Mouse (Mus musculus) cerebellum, postnatal 10 days (tissue): Measurements from ENCODE around the gene Ankrd44.

Experiments
- DNase-seq, 2 experiments: peaks; one replicate each; pipeline ENCODE4 v3.0.0; 2021; ENCODE audit warnings: mixed read lengths in 2 of 2

Gene Ankrd44

GRCm38 (mm10) chr1:54695396-54695795 is 230.8 kb downstream of the Ankrd44 start:
- DNase-seq: no peak

GRCm38 (mm10) chr1:54691824-54692223 is 234.4 kb downstream of the Ankrd44 start:
- DNase-seq: no peak

- peak; percentile 62 to 69 for DNase-seq
These were observed 235.8 kb downstream of the Ankrd44 start for GRCm38 (mm10) chr1:54690291-54690965.

- no peak for DNase-seq
These were observed 237.7 kb downstream of the Ankrd44 start for GRCm38 (mm10) chr1:54688441-54688840.

- no peak for DNase-seq
These were observed 241.9 kb downstream of the Ankrd44 start for GRCm38 (mm10) chr1:54684316-54684715.

GRCm38 (mm10) chr1:54679556-54679955 is 246.6 kb downstream of the Ankrd44 start:
- no peak for DNase-seq

- DNase-seq: no peak
These were observed 248.2 kb downstream of the Ankrd44 start for GRCm38 (mm10) chr1:54678037-54678436.

- no peak for DNase-seq
These were observed 250.7 kb downstream of the Ankrd44 start for GRCm38 (mm10) chr1:54675478-54675877.

- no peak for DNase-seq
These were observed 258.2 kb downstream of the Ankrd44 start for GRCm38 (mm10) chr1:54667991-54668390.

- DNase-seq: peak; percentile 72 to 84
These were observed 260.4 kb downstream of the Ankrd44 start for GRCm38 (mm10) chr1:54665582-54666405.

GRCm38 (mm10) chr1:54665095-54665494 is 261.1 kb downstream of the Ankrd44 start:
- DNase-seq: peak; percentile 16 to 21

- DNase-seq: no peak
These were observed 265.5 kb downstream of the Ankrd44 start for GRCm38 (mm10) chr1:54660674-54661073.

- DNase-seq: no peak
These were observed 267.6 kb downstream of the Ankrd44 start for GRCm38 (mm10) chr1:54658558-54658957.

- DNase-seq: peak; percentile 66 to 72
These were observed 277.9 kb downstream of the Ankrd44 start for GRCm38 (mm10) chr1:54648237-54648636.

GRCm38 (mm10) chr1:54647335-54647745 is 278.8 kb downstream of the Ankrd44 start:
- peak; percentile 59 to 77 for DNase-seq

GRCm38 (mm10) chr1:54640184-54640795 is 285.9 kb downstream of the Ankrd44 start:
- DNase-seq: peak; percentile 46 to 54

GRCm38 (mm10) chr1:54639506-54640078 is 286.6 kb downstream of the Ankrd44 start:
- DNase-seq: peak; percentile 75 to 78

GRCm38 (mm10) chr1:54639076-54639475 is 287.1 kb downstream of the Ankrd44 start:
- DNase-seq: no peak

GRCm38 (mm10) chr1:54637340-54637739 is 288.8 kb downstream of the Ankrd44 start:
- DNase-seq: no peak

GRCm38 (mm10) chr1:54629106-54629505 is 297.1 kb downstream of the Ankrd44 start:
- no peak for DNase-seq

GRCm38 (mm10) chr1:54614963-54615362 is 311.2 kb downstream of the Ankrd44 start:
- no peak for DNase-seq

GRCm38 (mm10) chr1:54612344-54612743 is 313.8 kb downstream of the Ankrd44 start:
- DNase-seq: no peak

GRCm38 (mm10) chr1:54611891-54612290 is 314.3 kb downstream of the Ankrd44 start:
- DNase-seq: no peak
